Mouse (Mus musculus): ENCODE results near the gene Tcf3. TPM values are rescaled to one million over a fixed set of nuclear protein-coding genes. Genes with fewer than 3 reads are reported as not detected.
A peak's percentile ranks its signal among the peaks of the same experiment; 100 is the strongest.

Gene Tcf3
- polyA plus RNA-seq, 1 experiment, result 341 TPM

GRCm38 (mm10) chr10:80385310-80385709 is 48.1 kb downstream of the Tcf3 start:
- Histone ChIP-seq H3K27me3 (ENCODE audit: control insufficient read depth, insufficient read depth, low read length) (peaks cover 8% of the 10 kb centered on the region; the same call in 1 of the 2 replicates), H3K27ac (ENCODE audit: control insufficient read depth, insufficient read depth, low read length) (no peak overlapping the region), H3K36me3 (ENCODE audit: control insufficient read depth, insufficient read depth, low read length) (peaks cover 13% of the 10 kb centered on the region), H3K4me3 (ENCODE audit: control insufficient read depth, insufficient read depth, low read length) (no peak overlapping the region), H3K4me1 (replicated peaks; ENCODE audit: control insufficient read depth, insufficient read depth, low read length) (peaks cover 35% of the 10 kb centered on the region)
- no peak for TF ChIP-seq POLR2A (IDR thresholded peaks at IDR 0.05; ENCODE audit: control insufficient read depth, extremely low read depth, insufficient read depth, low read length, poor library complexity)
- TF ChIP-seq CTCF (IDR thresholded peaks at IDR 0.05; ENCODE audit: borderline replicate concordance, control insufficient read depth, extremely low read depth, insufficient read depth, low read length, poor library complexity), result no peak
- 82% methylated on average over 7 of the region's 7 CpGs for WGBS
- no peak for DNase-seq

- Histone ChIP-seq H3K36me3 (ENCODE audit: control insufficient read depth, insufficient read depth, low read length) (peaks cover 13% of the 10 kb centered on the region), H3K4me3 (ENCODE audit: control insufficient read depth, insufficient read depth, low read length) (no peak overlapping the region), H3K27ac (ENCODE audit: control insufficient read depth, insufficient read depth, low read length) (no peak overlapping the region), H3K4me1 (replicated peaks; ENCODE audit: control insufficient read depth, insufficient read depth, low read length) (peaks cover 35% of the 10 kb centered on the region), H3K27me3 (ENCODE audit: control insufficient read depth, insufficient read depth, low read length) (peaks cover 8% of the 10 kb centered on the region; the same call in 1 of the 2 replicates)
- WGBS, result 95% methylated on average over 7 of the region's 7 CpGs
- TF ChIP-seq POLR2A (IDR thresholded peaks at IDR 0.05; ENCODE audit: control insufficient read depth, extremely low read depth, insufficient read depth, low read length, poor library complexity), result no peak
- no peak for TF ChIP-seq CTCF (IDR thresholded peaks at IDR 0.05; ENCODE audit: borderline replicate concordance, control insufficient read depth, extremely low read depth, insufficient read depth, low read length, poor library complexity)
- DNase-seq, result no peak
Observed at GRCm38 (mm10) chr10:80384709-80385108, 48.7 kb downstream of the Tcf3 start.

- Histone ChIP-seq H3K36me3 (ENCODE audit: control insufficient read depth, insufficient read depth, low read length) (peaks cover 13% of the 10 kb centered on the region), H3K4me3 (ENCODE audit: control insufficient read depth, insufficient read depth, low read length) (no peak overlapping the region), H3K27me3 (ENCODE audit: control insufficient read depth, insufficient read depth, low read length) (peaks cover 8% of the 10 kb centered on the region; the same call in 1 of the 2 replicates), H3K4me1 (replicated peaks; ENCODE audit: control insufficient read depth, insufficient read depth, low read length) (peaks cover 35% of the 10 kb centered on the region), H3K27ac (ENCODE audit: control insufficient read depth, insufficient read depth, low read length) (no peak overlapping the region)
- no peak for DNase-seq
- WGBS, result 97% methylated on average over 4 of the region's 4 CpGs
- no peak for TF ChIP-seq CTCF (IDR thresholded peaks at IDR 0.05; ENCODE audit: borderline replicate concordance, control insufficient read depth, extremely low read depth, insufficient read depth, low read length, poor library complexity)
- TF ChIP-seq POLR2A (IDR thresholded peaks at IDR 0.05; ENCODE audit: control insufficient read depth, extremely low read depth, insufficient read depth, low read length, poor library complexity), result no peak
Observed at GRCm38 (mm10) chr10:80384115-80384639, 49.3 kb downstream of the Tcf3 start.

GRCm38 (mm10) chr10:80383431-80383830 is 50.0 kb downstream of the Tcf3 start:
- WGBS, result 89% methylated on average over 4 of the region's 4 CpGs
- no peak for DNase-seq
- TF ChIP-seq CTCF (IDR thresholded peaks at IDR 0.05; ENCODE audit: borderline replicate concordance, control insufficient read depth, extremely low read depth, insufficient read depth, low read length, poor library complexity) (no peak), POLR2A (IDR thresholded peaks at IDR 0.05; ENCODE audit: control insufficient read depth, extremely low read depth, insufficient read depth, low read length, poor library complexity) (no peak)
- Histone ChIP-seq H3K27me3 (ENCODE audit: control insufficient read depth, insufficient read depth, low read length) (peaks cover 8% of the 10 kb centered on the region; the same call in 1 of the 2 replicates), H3K36me3 (ENCODE audit: control insufficient read depth, insufficient read depth, low read length) (peaks cover 13% of the 10 kb centered on the region), H3K4me3 (ENCODE audit: control insufficient read depth, insufficient read depth, low read length) (no peak overlapping the region), H3K27ac (ENCODE audit: control insufficient read depth, insufficient read depth, low read length) (no peak overlapping the region), H3K4me1 (replicated peaks; ENCODE audit: control insufficient read depth, insufficient read depth, low read length) (peaks cover 30% of the 10 kb centered on the region)

GRCm38 (mm10) chr10:80382641-80383365 is 50.6 kb downstream of the Tcf3 start:
- peaks cover 24% of the 10 kb centered on the region for H3K4me1 ChIP-seq (replicated peaks; ENCODE audit: control insufficient read depth, insufficient read depth, low read length)
- peaks cover 13% of the 10 kb centered on the region for H3K36me3 ChIP-seq (ENCODE audit: control insufficient read depth, insufficient read depth, low read length)
- WGBS, result 95% methylated on average over 7 of the region's 7 CpGs
- peaks cover 8% of the 10 kb centered on the region; the same call in 1 of the 2 replicates for H3K27me3 ChIP-seq (ENCODE audit: control insufficient read depth, insufficient read depth, low read length)
- no peak overlapping the region for H3K27ac ChIP-seq (ENCODE audit: control insufficient read depth, insufficient read depth, low read length)
- no peak overlapping the region for H3K4me3 ChIP-seq (ENCODE audit: control insufficient read depth, insufficient read depth, low read length)
- no peak for DNase-seq
- TF ChIP-seq CTCF (IDR thresholded peaks at IDR 0.05; ENCODE audit: borderline replicate concordance, control insufficient read depth, extremely low read depth, insufficient read depth, low read length, poor library complexity) (no peak), POLR2A (IDR thresholded peaks at IDR 0.05; ENCODE audit: control insufficient read depth, extremely low read depth, insufficient read depth, low read length, poor library complexity) (no peak)

- peaks cover under 1% of the 10 kb centered on the region for H3K4me1 ChIP-seq (replicated peaks; ENCODE audit: control insufficient read depth, insufficient read depth, low read length)
- no peak overlapping the region for H3K4me3 ChIP-seq (ENCODE audit: control insufficient read depth, insufficient read depth, low read length)
- no peak for TF ChIP-seq POLR2A (IDR thresholded peaks at IDR 0.05; ENCODE audit: control insufficient read depth, extremely low read depth, insufficient read depth, low read length, poor library complexity)
- peak; percentile 86; the same call in 1 of the 2 replicates for TF ChIP-seq CTCF (IDR thresholded peaks at IDR 0.05; ENCODE audit: borderline replicate concordance, control insufficient read depth, extremely low read depth, insufficient read depth, low read length, poor library complexity)
- no peak overlapping the region for H3K27ac ChIP-seq (ENCODE audit: control insufficient read depth, insufficient read depth, low read length)
- peaks cover 13% of the 10 kb centered on the region for H3K36me3 ChIP-seq (ENCODE audit: control insufficient read depth, insufficient read depth, low read length)
- WGBS, result 58% methylated on average over 10 of the region's 10 CpGs
- H3K27me3 ChIP-seq (ENCODE audit: control insufficient read depth, insufficient read depth, low read length), result no peaks in the 10 kb centered on the region
- peak; percentile 35 for DNase-seq
Observed at GRCm38 (mm10) chr10:80377716-80378115, 55.7 kb downstream of the Tcf3 start.

All from thymus, adult 2 months (tissue).